Mouse (Mus musculus): Measurements from ENCODE around the gene Nfya.

Gene Nfya

GRCm38 (mm10) chr17:48347287-48347686, 62.4 kb downstream of the Nfya start:
- in situ Hi-C loops (cut with MboI, MseI): no loop called here

GRCm38 (mm10) chr17:48346834-48347233, 62.9 kb downstream of the Nfya start:
- in situ Hi-C loops (cut with MboI, MseI): no loop called here

DNA sequence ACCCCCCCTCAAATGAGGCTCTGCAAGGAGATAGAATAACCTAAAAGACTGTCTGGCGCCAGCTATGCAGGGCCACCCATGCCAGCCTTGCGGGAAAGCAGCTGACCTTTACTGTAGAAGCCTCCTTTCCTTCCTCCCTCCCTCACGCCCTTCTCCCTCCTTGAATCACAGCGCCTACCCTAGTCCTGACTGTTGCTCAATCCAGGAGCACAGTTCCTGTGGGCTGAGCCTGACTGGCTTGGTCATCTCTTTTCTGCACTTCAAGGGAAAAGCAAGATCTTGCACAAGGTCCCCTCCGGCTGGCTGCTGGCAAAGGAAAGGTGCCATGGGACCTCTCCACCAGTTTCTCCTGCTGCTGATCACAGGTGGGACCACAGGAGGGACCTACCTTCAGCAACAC, 63.5 kb downstream of the Nfya start, which contains the start of gene Trem2:
Gene Trem2, plus strand, starts transcription at position 171 of the 400 bp plus-strand sequence.
- in situ Hi-C loops (cut with MboI, MseI): no loop called here

GRCm38 (mm10) chr17:48345824-48346223, 63.9 kb downstream of the Nfya start:
- in situ Hi-C loops (cut with MboI, MseI): no loop called here

- in situ Hi-C loops (cut with MboI, MseI): no loop called here
Measured at GRCm38 (mm10) chr17:48343065-48343464, 66.6 kb downstream of the Nfya start.

DNA sequence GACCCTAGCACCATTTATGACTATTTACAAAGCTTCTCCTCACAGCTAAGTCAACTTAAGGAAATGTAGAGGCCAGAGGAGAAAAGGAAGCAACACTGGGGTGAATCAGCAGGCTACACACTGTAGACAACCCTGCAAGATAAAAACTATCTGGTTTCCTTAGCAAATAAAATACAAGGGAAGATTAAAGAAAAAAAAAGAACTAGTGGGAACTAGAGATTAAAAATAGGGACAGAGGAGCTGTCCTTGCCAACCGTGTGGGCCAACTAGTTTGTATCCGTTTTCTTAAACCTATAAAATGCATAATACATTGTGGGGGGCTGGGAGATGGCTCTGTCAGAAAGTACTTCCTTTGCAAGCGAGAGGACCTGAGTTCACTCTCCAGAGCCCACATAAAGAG, 67.8 kb downstream of the Nfya start:
- in situ Hi-C loops (cut with MboI, MseI): no loop called here

DNA sequence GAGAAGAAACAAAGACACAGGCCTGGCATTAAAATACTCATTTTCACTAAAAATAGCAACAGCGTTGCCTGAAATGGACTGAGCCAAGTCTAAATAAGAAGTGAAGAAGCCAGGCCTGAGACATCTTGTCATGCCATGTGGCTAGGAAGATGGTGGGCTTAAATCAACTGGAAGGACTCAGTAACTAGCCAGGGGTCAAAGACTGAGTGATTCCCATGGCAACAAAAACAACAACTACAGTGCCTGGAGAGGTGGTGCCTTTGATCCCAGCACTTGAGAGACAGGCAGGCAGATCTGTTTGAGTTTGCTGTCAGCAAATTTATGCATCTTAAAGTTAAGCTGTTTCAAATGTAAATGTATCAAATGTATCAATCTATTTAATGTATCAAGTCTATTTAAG, 69.4 kb downstream of the Nfya start:
- in situ Hi-C loops (cut with MboI, MseI): no loop called here
